Mouse (Mus musculus) neural tube, embryonic 10.5 days (tissue): ENCODE data around the gene Car1.
"Not testable (repeated sequence)": the region's sequence is repeated elsewhere in the genome, so short reads cannot be mapped to it uniquely, and the experiment has no call there.

Experiments used
- DNase-seq: peaks from one replicate; pipeline ENCODE4 v3.0.0-alpha.2; 2017; ENCODE audit warnings: low spot score; ENCODE audit errors: extremely low spot score

Gene Car1

GRCm38 (mm10) chr3:14785353-14785752 lies 22.8 kb downstream of the Car1 start:
- no peak for DNase-seq

- DNase-seq = not testable (repeated sequence)
These were observed 25.0 kb downstream of the Car1 start for GRCm38 (mm10) chr3:14783198-14783597.

GRCm38 (mm10) chr3:14782365-14782764 lies 25.8 kb downstream of the Car1 start:
- not testable (repeated sequence) for DNase-seq

GRCm38 (mm10) chr3:14780212-14780611 lies 28.0 kb downstream of the Car1 start:
- no peak for DNase-seq

GRCm38 (mm10) chr3:14776497-14777162 lies 31.5 kb downstream of the Car1 start:
- DNase-seq = not testable (repeated sequence)

GRCm38 (mm10) chr3:14774539-14774938 lies 33.6 kb downstream of the Car1 start:
- not testable (repeated sequence) for DNase-seq

- DNase-seq = not testable (repeated sequence)
These were observed 35.7 kb downstream of the Car1 start for GRCm38 (mm10) chr3:14772473-14772872.

GRCm38 (mm10) chr3:14764755-14765566 lies 43.2 kb downstream of the Car1 start:
- no peak for DNase-seq

- no peak for DNase-seq
These were observed 52.5 kb downstream of the Car1 start for GRCm38 (mm10) chr3:14755716-14756115.

- no peak for DNase-seq
These were observed 62.1 kb downstream of the Car1 start for GRCm38 (mm10) chr3:14746041-14746440.

GRCm38 (mm10) chr3:14738261-14738660 lies 69.9 kb downstream of the Car1 start:
- no peak for DNase-seq

GRCm38 (mm10) chr3:14727496-14727895 lies 80.7 kb downstream of the Car1 start:
- not testable (repeated sequence) for DNase-seq

- not testable (repeated sequence) for DNase-seq
These were observed 82.7 kb downstream of the Car1 start for GRCm38 (mm10) chr3:14725462-14725861.
